Mouse (Mus musculus) gastrocnemius, postnatal 4 days (tissue): ENCODE results near the gene Sema3c. TPM values are rescaled to one million over a fixed set of nuclear protein-coding genes. Genes with fewer than 3 reads are reported as not detected.

ENCODE experiments used
- DNase-seq, 2 experiments: peaks; one replicate each; pipeline ENCODE4 v3.0.0; 2021 to 2022; ENCODE audit warnings: low spot score in 2 of 2, mixed read lengths in 2 of 2
- total RNA-seq, 2 experiments: library from RNA; stranded (reverse); gene quantifications; 2 replicates each; pipeline ENCODE4 v1.2.3; 2021

The Sema3c gene
- total RNA-seq, 2 experiments from 2014 or later, result 165 to 183 TPM

DNA sequence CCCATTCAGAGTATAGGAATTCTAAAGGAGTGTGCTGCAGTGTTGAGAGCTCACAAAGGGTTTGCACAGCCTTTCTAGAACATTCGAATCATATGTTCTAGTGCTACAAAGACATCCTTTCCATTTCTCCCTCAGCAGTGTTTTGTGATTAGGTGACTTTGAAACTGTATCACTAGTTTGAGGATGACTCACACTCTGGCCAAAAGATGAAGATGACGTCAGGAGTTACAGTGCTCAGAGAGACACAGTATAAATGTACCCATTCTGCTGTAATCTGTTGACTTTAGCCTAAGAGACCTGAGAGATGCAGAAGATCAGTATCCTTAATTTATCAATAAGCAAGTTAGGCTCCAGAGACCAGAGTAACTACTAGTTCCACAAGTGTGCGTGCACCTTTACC is 65.4 kb downstream of the Sema3c start:
- no peak for DNase-seq

DNA sequence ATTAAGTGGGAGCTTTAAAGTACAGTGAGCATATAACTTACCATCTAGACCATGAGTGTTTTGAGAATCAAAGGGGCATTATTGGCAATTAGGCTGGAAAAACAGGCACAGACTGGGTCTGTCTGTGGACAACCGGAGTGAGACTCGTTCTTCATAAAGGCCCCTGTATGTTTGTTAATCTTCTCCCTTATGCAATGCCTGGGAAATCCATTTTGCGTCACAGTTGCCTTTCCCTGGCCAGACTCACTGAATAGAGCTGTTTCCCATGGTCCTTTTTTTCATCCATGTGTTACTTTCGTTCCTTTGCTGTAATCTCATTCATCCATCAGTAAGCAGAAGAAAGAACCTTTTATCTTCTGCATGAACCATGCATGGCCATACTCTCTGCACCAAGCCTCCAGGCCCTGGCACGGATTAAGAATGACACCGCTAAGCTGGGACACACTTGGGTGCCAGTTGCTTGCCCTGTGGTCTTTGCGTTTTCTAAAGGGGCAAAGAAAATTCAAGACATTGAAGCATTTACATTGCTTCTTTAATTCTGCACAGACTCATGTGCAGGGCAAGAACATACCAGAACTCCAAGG is 73.7 kb downstream of the Sema3c start:
- no peak for DNase-seq

DNA sequence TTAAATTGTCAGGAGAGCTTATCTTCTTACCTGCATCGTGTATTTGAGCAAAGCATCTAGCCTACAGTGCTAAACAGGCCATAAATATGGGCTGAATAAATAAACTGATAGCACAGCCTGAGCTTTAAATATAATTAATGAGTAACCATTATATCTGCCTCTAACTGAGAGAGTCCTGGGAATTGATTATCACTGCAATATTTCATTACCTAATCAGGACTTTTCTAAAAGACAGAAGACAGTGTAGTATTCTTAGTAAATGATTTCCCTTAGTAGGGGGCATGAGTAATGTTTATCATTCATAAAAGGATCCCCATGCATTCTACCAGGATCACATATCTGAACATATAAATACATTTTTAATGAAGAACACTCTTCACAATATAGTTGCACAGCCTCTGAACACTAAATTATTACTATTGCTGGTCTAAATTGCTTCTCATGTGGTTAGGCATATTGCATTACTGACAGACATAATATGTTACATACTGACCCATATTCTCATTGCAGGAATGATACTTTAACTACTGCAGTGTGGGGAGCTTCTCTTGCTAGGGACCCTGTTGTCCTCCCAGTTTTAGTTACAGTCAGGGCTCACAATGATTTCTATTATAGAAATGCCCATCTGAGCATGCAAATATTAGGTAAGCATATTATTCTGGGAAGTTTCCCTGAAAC is 74.9 kb downstream of the Sema3c start:
- no peak for DNase-seq

DNA sequence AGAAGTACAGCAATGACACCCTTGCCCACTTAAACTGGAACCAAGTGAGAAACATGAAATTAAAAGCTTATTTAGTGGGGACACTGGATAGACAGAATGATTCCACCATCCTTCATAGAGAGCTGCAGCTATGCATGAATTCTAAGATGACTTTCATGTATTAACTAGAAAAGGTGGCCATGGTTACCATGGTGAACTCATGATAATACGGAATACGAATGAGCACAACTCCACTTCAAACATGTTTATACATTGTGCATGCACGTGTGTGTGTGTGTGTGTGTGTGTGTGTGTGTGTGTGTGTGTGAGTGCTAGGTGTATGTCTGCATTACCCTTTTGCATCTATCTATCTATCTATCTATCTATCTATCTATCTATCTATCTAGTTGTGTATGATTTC is 87.1 kb downstream of the Sema3c start:
- no peak for DNase-seq

DNA sequence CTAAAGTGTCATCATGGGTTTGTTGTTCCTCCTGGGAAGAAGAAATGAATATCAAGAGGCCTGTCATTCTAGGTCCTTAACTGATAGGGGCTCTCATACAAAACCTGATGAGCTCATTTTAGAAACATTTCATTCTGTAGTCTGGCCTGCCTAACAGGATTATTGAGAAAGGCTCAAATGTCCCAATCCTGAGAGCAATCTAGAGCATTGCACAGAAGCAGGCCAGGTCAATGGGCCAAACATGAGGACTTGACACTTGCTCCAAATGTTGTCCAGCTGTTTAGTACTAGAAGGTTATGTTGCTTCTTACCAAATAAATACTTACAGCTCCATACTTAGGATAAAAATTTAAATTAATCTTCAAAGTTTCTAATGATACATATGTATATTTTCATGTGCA is 97.3 kb downstream of the Sema3c start:
- no peak for DNase-seq

DNA sequence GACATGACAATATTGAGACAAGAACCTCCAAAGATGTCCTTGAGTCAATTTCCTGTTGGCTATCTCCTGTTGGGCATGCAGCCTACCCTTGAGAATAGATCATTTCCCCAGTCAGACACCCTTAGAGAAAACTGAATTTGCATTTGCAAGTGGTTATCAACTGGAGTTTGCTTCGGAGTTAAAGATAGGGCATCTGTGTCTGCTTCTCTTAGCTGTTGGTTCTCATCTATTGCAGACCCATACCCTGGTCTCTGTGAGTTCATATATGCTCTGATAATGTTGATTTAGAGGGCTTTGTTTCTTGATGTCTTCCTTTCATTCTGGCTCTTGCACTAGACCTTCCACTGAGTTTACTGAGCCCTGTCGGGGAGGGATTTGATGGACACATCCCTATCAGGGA is 106.8 kb downstream of the Sema3c start:
- no peak for DNase-seq

DNA sequence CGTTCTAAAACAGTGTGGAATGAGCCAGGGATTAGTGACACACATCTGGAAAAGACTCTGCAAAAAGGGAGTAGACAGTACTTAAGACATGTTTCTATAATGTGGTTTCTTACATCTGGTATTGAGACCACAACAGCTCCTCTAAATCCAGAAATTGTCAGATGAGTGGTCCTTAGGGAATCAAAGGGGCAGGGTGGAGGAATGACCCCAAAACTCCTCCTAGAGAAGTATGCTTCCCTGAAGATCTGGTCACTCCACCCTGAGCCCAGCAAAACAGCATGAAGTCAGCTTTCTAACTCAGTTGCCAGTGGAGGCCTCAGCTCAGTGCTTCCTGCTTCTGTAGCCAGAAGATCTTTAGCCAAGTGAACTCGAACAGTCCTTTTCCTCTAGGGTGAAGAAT is 115.0 kb downstream of the Sema3c start:
- DNase-seq, result peak; percentile 23 to 44

DNA sequence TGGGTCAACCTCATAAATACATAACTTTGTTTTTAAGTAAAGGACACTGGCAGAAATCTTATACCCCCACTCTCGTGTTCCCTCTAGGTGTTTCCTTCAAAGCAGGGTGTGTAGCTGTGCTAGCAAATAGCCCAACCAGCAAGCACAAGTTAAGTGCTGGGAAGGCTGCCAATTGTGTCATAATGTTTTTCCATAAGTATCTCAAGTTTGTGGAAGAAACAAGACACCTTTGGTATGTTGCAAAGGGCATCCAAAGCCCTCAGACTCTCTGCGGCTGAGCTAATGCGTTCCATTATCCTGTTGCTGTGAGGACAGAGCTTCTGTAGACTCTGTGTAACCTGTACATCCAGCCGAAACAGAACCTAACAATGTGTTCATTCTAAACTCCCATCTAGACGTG is 115.5 kb downstream of the Sema3c start:
- DNase-seq, result peak; percentile 37 to 68

DNA sequence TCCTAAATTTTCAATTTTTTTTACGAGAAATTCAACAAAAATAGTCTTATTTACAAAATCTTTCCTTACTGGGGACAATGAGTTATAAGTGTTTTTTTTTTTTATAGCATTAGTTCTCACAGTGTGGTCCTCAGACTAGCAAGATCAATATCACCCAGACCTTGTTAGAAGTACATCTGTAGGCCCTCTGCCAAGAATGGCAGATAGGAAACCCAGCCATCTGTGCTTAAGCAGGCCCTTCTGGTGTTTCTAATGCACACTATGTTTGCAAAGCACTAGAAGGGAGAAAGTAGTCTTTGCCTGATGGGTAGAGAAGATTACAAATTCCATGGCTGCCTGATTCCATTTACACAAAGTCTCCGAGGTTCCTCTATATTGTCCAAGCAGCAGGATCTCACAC is 121.3 kb downstream of the Sema3c start:
- DNase-seq, result no peak

DNA sequence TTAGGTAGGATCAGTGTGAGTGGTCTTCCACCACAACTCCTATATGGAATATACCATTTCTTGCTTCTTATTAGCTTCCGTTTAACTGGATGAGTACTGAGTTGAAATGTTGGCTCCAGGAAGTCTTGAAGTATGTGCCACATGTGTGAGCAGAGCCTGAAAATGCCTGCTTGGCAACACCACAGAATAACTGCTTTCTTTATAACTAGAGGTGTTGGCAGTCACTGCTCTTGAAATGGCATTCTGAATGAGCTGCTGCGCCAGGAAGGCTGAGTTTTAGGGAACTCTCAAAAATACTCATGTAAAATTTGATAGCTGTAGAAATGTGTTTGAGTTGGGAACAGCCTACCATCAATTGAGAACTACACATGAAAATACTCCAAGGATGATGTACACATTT is 124.8 kb downstream of the Sema3c start:
- DNase-seq, result no peak

DNA sequence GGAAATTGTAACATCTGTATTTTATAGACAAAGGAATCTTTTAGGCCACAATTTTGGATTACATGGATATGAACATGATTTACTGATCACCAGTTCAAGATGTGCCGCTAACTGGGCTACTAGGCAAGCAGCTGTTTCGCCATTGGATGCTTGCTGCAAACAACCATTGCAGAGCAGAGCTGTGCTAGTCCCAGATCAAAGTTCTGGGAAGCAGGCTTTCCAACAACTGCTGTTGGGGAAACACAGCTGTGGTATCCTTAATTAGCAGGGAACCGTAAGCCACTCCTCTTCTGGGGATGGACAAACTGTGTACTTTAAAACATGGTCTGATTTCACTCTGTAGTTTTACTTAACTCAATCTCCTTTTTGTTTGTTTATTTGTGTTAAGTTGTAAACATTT is 130.1 kb downstream of the Sema3c start:
- DNase-seq, result no peak

DNA sequence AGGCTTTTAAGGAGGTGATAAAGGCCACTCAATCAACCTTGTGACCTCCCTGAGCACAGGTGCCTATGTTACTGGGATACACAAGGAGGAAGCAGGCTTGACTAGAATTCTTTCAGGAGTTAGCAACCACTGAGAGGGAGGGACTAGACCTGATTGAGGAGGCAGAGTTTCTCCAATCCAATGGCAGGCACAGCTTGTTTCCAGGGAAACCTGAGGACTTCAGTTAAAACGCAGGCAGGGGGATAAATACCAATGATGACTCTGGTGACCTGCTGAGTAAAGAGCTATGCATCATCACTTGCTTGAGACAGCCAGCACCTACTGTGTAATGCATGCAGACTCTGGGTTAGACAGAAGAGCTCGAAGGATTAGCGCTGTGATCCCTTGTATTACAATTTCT is 133.0 kb downstream of the Sema3c start:
- DNase-seq, result no peak

DNA sequence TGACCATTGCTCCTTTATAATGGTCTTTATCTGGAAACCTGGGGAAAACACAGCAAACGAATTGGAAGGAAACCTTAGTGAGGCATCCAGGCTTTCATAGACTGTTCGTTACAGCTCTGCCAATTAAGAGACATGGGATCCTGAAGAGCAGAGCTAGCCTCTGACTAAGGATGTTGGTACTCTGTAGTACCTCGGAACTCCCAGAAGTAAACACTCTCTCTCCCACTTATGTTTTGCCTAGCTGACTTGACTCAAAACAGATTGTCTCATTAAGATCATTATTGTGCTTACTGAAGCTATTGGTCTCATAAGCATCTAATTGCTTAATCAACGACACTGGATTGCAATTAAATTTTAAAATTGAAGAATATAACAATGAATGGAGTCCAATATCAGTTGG is 138.3 kb downstream of the Sema3c start:
- DNase-seq, result no peak

DNA sequence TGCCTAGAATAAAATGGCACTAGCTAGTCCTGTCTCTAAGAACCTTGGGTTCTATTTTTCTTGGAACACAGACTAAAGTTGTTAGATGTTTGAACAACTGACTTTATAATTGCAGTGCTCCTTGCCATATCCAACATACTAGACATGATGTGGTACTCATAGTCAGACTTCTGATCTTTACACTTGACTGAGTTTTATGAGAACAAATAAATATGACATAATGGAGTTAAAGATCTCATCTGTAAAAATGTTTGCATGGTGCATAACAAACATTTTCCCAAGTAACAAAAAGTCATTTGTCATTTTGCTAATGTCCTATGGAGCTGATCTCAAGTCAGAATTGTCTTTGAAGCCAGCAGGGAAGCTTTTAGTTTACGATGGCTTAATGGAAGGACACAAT is 141.1 kb downstream of the Sema3c start:
- DNase-seq, result no peak

DNA sequence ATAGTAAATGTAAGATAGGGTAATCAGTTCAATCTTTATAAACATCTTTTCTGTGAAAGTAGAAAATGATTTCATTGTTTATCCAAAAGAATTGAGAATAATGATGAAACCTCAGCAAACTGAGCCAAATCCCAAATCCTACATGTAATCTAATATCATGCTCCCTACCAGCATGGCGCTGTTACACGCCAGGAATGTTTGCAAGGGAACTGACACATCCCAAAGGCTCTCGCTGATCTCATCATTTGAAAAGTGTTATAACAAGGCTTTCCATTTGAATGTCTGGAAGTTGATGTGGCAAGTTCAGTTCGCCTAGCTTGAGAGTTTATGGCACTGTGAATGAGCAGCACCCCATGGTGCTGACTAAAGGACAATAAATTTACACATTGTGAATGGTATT is 145.9 kb downstream of the Sema3c start:
- peak in 1 of 2 experiments; percentile 15 for DNase-seq

DNA sequence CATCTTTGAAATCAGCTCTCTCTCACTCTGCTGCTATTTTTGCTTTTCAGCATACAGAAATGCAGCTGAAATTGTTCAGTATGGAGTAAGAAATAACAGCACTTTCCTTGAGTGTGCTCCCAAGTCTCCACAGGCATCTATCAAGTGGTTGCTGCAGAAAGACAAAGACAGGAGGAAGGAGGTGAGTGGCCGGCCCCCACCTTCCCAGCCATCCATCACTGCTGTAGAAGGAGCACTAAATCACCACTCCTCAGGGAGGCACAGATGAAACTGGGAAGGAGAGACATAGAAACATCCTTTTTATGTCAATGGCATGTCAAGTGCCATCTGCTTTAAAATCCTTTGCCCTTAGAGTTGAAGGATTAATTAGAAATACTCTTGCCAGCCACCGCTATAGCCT is 149.9 kb downstream of the Sema3c start:
- no peak for DNase-seq

DNA sequence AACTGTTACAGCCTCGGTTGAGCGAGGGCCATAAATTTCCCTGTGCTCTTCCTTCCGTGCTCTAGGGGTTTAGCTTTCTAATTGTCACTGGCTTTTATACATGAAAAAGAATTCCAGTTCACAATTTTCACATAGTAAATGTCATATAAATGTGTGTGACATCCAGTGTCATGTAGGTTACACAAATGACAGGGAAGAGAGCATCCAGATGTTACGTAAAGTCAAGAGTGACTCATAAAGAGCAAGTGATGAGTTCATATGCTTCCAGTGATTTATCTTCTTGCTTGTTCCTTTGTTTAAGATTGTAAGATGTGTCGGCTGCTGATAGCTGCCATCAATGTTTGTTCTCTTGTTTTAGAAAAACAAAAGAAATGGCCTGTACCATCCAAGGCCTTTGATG is 154.0 kb downstream of the Sema3c start:
- DNase-seq, result no peak

DNA sequence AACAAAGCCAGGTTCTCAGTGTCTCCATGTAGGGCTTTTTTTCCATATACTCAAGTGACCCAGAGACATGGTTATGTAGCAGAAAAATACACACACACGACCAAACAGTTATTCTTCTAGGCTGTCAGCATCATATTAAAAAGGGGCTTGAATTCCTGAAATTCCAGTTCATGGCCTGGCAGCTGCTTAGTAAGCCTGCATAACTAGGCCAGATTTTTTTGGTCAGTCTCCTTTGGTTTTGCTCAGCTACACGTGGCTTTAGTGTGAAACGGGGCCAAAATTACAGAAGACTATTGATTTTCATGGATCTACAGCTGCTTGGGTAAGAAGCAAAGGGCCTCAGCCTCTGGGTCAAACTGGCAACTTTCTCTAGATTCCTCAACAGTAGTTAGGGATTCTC is 165.7 kb downstream of the Sema3c start:
- DNase-seq, result peak in 1 of 2 experiments; percentile 26

DNA sequence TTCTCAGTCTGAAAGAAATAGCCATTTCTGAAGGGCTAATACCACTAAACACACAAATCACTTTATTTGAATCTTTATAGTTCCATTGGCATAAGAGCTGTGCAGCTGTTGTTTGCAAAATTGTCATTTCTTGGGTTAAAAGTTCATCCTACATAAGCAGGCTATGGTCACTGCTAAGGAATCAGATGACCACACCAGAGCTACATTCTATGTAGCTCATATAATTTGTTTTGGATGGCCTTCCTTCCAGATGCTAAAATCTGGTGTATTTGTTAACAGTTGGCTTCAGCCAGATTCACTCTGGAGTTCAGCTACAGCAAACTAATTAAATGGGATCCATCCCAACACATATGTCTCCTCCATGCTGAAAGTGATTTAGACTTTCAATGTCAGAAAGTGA is 172.4 kb downstream of the Sema3c start:
- no peak for DNase-seq

DNA sequence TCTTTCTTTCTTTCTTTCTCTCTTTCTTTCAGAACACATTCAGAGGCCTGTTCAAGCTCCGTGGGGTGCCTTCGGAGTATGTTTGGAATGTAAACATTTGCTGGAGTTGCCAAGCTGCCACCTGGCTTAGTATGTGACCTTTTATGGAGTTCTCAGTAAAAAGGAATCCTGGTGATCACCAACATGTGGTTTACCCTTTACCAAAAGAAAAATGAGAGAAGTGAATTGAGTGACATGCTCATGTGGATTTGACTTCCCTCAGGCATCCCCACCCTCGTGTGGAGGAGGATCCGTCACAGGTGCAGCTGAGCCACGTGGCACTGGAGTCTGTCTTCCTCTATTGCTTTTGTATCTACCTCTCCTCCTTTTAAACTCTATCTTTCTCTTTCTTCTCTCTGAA is 173.1 kb downstream of the Sema3c start:
- DNase-seq, result no peak

DNA sequence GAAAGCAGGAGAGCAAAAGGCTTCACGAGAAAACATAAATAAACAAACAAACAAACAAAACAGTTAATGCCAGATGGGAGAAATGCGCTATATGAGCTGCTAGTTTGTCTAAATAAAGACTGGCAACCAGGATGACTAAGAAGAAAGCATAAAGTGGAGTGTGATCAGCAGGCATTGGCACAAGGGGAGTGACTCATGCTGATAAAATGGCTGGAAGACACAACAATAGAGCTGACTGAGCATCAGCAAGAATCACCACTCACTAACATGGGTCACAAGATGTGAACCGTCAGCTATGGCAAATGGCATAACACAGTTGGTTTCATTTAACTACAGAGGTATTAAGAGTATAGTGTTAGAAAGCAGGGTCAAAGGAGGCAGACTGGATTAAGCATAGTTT is 174.2 kb downstream of the Sema3c start:
- no peak for DNase-seq

DNA sequence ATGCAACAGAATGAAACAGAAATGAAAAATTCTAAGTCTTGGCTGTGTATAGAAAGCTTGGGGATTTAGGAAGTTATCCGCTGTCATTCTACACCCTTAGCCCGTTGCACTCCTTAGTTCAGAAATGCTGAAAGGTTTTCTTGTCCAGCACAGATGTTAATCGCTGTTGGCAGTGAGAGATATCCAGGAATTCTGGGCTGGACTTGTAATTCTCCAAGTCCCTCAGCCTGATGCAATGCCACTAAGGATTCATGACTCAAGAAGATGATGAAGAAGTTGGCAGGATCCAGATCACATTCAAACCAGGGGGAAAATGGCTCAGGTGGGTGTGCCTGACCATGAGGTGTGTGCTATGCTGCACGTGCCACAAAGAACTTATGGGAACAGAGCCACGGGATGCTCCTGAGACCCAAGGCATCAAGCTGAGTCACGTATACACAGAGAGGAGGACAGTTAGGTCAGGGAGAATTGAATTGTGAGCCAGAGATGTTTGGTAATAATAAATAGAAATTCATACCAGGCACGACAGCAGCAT is 179.5 kb downstream of the Sema3c start:
- DNase-seq, result peak in 1 of 2 experiments; percentile 44

DNA sequence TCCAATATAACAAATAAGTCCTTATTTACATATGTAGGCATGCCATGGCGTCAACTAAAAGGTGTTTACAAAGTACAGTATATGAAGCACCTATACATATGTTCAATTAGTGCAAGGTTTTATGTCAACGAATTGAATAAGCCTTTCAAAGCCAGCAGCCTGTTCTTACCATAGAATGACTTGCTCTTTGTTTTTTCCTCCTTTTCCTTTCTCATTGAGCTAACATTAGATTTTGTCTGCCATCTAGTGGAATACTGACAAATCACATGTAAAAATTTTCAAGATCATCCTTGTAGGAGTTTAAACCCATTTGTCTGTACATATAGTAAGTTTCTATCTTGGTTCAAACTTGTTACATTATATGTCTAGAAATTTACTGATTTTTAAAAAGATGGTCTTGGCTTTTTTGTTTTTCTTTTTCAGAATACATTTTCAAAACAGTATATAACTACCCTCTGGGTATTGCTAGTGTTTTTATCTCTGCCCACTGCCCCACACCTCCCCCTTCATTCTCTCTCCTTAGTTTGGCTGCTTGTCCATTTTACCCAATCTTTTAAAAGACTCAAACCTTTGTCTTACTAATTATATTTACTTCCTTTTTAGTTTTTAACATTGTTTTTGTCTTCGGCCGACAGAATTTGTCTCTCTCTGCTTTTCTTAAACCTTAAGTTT is 192.1 kb downstream of the Sema3c start:
- DNase-seq, result no peak
